Mouse (Mus musculus): ENCODE data around the gene Topbp1.
"Not testable (repeated sequence)": the region's sequence is repeated elsewhere in the genome, so short reads cannot be mapped to it uniquely, and the experiment has no call there.

Gene Topbp1

GRCm38 (mm10) chr9:103353500-103354260, 48.7 kb downstream of the Topbp1 start:
- DNase-seq = not testable (repeated sequence)

- DNase-seq = no peak
Observed at GRCm38 (mm10) chr9:103357893-103358292, 52.9 kb downstream of the Topbp1 start.

- no peak for DNase-seq
Observed at GRCm38 (mm10) chr9:103358545-103358944, 53.5 kb downstream of the Topbp1 start.

- no peak for DNase-seq
Observed at GRCm38 (mm10) chr9:103360642-103361041, 55.6 kb downstream of the Topbp1 start.

DNA sequence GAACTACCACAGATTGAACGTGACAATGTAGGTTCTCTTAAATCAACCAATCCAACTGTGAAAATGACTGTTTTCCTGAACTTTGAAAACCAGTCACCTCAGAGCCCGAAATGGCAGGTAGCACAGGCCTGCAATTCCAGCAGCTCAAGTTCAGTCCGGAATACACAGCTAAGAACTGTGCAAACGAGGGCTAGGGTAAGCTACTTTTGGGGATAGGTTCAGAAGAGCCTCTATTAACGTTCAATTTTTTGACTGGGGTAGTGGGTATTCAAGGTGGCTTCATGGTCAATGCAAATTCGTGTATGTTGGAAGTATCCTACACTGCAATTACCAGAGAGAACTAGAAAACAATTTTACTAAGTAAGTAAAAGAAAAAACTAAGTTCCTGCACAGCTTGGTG, 58.1 kb downstream of the Topbp1 start:
- no peak for DNase-seq

- peak; percentile 41 for DNase-seq
Observed at GRCm38 (mm10) chr9:103363730-103364417, 58.9 kb downstream of the Topbp1 start.

DNA sequence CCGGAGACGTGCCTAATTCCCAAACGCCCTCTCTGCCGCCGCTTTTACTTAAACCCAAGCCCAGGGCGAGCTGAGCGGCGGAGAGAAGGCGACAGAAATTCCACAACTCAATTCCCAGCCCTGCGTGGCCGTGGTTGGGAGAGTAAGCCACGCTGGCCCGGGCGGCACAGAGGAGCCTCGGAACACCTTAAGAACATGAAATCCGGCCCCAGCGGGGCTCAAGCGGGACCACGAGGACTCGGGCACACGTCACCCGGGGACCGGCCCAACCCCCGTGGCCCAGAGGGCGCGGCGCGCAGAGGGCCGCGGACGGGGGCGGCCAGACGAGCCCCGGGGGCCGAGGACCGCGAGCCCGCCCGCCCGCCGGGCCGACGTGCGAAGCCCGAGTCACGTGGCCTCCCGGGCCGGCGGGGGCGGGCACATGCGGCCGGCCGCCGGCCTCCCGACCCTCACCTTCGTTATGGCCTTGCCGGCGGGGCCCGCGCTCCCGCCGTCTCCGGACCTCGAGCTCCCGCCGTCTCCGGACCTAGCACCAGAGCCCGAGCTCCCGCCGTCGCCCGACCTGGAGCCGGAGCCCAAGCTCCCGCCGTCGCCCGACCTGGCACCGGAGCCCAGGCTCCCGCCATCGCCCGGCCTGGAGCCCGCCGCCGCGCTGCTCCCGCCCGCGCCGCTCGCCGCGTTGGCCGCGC, 59.7 kb downstream of the Topbp1 start:
- peak; percentile 66 for DNase-seq

DNA sequence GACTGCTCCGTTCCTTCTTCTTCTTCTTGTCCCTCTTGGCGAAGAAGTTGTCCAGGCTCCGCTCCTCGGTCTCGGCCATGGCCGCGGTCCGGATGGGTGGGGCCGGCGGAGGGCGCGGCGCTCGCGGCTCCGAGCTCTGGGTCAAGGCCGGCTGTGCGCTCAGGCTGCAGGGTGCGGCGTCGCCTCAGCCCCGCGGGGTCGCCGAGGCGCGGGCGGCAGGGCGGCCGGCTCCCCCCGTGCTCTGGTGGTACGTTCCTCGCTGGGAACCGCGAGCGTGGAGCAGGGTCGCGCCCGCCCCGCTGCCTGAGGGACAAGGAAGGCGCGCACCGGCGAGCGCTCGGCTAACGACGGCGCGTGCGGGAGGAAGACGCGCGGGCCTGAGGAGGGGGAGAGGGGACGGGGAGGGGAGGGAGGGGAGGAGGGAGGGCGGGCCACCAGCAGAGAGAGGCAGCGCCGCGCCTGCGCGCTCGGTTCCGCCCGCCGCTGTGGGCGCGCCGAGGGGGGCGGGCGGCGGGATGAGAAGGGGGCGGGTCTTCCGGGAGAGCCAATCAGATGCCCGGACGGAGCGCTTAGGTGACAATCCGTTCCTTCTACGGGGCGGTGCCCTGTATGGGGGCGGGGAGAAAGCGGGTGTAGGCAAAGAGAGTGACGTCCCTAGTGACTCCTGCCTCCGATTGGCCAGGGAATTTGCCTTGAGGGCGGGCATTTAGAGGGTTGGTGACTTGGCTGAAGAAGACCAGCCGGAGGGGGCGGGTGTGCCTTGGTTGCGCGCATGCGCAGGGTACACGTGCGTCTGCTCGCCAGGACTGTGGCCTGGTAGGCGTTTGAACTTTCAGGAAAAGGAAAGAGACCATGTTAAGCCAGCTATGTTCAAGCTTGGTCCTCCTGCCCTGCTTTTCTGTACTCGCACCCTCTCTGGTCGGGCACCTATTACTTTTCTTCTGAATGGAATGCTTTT, 60.6 kb downstream of the Topbp1 start, which contains the start of gene Cdv3:
Cdv3 (minus strand) TSS at position 551 of the 958 bp plus-strand sequence.
- peak; percentile 100 for DNase-seq

DNA sequence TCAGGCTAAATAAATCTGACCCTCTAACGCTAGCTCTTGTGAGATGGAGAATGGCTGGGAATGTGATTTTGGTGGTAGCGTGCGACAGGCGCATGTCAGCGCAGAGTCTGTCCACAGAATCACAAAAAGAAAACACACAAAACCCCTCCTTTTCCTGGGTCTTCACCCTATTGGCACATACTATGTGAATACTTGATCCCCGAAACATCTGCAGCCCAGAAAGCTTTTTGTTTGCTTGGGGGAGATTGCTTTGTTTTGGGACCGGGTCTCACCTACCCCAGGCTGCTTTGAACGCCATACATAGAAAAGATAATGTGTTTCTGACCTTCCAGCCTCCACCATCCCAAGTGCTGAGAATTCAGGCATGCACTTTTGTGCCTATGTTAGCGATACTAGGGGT, 61.3 kb downstream of the Topbp1 start:
- DNase-seq = no peak

- DNase-seq = no peak
Observed at GRCm38 (mm10) chr9:103369951-103370350, 64.9 kb downstream of the Topbp1 start.

DNA sequence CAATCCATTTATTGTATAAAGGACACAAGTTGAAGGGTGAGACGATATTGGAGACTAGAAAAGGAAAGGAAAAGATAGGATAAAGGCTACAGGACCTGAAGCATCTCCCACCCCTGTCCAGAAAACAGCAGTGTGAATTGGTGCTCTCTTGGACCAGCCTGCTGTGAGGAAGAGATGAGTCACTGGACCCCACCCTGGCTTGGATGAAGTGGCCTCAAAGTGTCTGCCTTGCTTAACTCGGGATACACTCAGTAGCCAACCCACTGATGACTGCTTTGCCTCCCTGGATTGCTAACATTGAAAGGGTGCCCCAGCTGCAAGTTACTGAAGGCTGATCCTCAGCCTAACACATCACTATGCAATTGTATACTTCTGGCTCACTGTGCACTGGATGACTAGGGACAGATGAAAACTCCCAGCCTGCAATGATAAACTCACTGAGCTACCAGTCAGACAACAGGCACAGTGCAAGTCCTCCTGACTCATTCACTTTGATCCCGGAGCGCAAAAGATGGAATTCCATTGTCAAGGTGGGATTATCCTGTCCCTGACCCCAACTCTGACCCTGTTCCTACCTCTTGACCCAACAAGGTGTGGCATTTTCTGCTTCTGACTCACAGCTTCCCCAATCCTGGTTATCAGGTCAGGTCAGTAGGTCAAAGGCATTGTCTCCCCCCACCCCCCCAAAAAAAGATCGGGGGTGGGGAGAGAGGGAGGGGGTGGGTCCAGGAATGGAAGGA, 67.4 kb downstream of the Topbp1 start:
- DNase-seq = no peak

DNA sequence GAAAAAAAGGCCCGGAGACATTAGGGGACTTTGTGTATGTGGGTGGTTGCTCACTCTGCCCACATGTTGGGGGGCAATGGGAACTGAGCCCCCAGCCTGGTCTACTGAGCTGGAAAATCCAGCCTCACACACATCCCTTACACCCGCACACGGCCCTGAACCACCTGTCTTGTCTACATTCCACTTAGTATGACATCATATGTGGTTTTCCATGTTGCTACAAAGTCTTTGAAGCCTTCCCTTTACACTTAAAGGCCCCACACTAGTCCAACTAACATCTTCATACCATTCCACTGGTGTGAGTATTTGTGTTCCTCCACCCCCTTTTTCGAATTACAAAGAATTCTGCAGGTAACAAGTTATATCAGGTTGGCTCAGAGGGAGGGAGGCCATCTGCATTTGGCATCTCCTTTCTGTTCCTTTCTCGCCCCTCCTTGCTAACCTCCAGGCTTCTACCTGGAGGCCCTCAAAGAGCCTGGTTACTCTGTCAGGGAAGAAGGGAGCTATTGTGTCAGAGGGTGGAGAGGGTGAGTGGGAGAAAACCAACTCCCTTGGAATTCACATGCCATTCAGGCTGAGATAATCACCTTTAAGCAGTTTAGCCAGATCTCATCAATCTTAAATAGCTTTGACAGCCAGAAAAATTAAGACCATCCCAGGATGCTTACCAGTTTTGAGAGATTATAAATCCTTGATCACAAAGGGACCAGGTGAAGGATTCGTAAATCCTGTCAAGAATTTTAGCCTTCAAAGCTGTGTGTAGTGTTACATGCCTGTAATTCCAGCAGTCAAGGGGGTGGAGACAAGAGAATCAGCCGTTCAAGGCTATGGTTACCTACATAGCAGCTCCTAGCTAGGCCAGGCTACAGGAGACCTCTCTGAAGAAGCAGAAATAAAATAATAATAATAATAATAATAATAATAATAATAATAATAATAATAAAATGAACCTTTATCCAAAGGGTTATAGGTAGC, 71.6 kb downstream of the Topbp1 start:
- peak; percentile 65 for DNase-seq

GRCm38 (mm10) chr9:103378686-103379085, 73.7 kb downstream of the Topbp1 start:
- DNase-seq = peak; percentile 68

DNA sequence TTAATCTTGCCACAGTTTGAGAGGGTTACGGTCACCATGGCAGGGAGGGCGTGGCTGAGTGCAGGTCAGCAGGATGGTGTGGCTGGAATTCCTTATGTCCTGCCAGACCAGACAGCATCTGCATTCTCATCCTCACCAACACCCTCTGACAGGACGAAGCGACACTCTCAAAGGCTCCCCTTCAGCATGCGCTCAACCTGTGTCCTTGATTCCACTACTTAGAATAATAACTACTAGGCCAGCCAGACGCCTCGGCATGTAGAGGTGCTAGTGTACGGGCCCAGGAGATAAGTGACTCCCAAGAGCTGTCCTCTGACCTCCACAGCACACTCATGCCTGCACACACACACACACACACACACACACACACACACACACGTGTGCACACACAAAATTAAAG, 74.2 kb downstream of the Topbp1 start:
- DNase-seq = peak; percentile 36

- no peak for DNase-seq
Observed at GRCm38 (mm10) chr9:103380566-103380965, 75.6 kb downstream of the Topbp1 start.

GRCm38 (mm10) chr9:103382989-103383388, 78.0 kb downstream of the Topbp1 start:
- DNase-seq = no peak

DNA sequence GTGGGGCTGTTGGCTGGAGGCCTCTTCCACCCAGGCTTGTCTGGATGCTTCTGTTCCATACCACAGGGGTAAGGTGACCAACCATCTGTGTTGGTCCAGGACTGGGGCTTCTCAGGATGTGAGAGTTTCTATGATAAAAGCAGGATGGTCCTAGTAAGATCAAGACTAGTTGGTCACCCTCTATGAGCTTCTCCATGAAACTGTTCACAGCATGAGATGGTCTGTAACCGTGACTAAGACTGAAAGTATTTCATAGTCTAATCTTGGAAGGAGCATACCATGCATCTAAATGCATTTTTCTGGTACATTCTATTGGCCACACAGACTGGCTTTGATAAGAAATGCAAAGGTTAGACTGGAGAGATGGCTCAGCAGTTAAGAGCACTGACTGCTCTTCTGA, 78.6 kb downstream of the Topbp1 start:
- DNase-seq = no peak

GRCm38 (mm10) chr9:103384141-103384796, 79.3 kb downstream of the Topbp1 start:
- DNase-seq = no peak

DNA sequence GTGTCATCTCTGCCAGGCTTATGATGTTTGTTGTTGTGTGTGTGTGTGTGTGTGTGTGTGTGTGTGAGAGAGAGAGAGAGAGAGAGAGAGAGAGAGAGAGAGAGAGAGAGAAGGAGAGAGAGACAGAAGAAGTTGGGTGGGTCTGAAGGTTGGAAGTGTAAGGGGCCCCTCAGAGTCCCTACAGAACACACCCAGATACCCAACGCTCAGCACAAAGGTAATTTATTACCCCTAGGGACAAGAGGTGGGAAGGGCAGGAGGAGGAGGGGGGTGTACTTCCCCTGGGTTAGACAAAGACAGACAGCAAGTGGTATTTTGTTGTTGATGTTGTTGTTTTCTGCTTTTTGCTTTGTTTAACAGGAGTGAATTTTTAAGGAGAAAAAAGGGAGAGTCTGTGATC, 80.6 kb downstream of the Topbp1 start:
- no peak for DNase-seq

GRCm38 (mm10) chr9:103386573-103386972, 81.6 kb downstream of the Topbp1 start:
- DNase-seq = no peak
